Mouse (Mus musculus): ENCODE results near the gene Kcnq4. TPM values are rescaled to one million over a fixed set of nuclear protein-coding genes. Genes with fewer than 3 reads are reported as not detected.

The Kcnq4 gene
- 4.4 and 4.9 TPM in 2 replicates for polyA plus RNA-seq (2015; fragmentation: Nextera tagmentation; extraction: Ambion mirVana)

- peak within 1 kb of the TSS; percentile 64 for H3K4me3 ChIP-seq
- peaks cover 66% of the 10 kb centered on the region for H3K27me3 ChIP-seq
- WGBS, result 5% methylated on average over 42 of the region's 42 CpGs
Measured at GRCm38 (mm10) chr4:120747941-120748866, at the start of gene Kcnq4. Gene Kcnq4, minus strand, starts transcription at chr4:120748612.

GRCm38 (mm10) chr4:120796687-120797086 lies 48.3 kb upstream of the Kcnq4 start:
- H3K9ac ChIP-seq, result no peak overlapping the region
- no peak for ATAC-seq (ENCODE audit: borderline replicate concordance, extremely low read depth, low FRiP score, low TSS enrichment)
- H3K4me3 ChIP-seq, result no peak overlapping the region
- H3K4me2 ChIP-seq, result no peak overlapping the region
- H3K27me3 ChIP-seq, result no peaks in the 10 kb centered on the region
- no peaks in the 10 kb centered on the region for H3K36me3 ChIP-seq
- WGBS, result 81% methylated on average over 2 of the region's 2 CpGs
- no peak overlapping the region for H3K27ac ChIP-seq
- H3K4me1 ChIP-seq, result peaks cover 34% of the 10 kb centered on the region
- H3K9me3 ChIP-seq, result no peaks in the 10 kb centered on the region

More at GRCm38 (mm10) chr4:120747941-120748866, at the start of gene Kcnq4:
- H3K4me1 ChIP-seq, result peaks cover 24% of the 10 kb centered on the region
- H3K9me3 ChIP-seq, result no peaks in the 10 kb centered on the region
- no peak for ATAC-seq (ENCODE audit: borderline replicate concordance, extremely low read depth, low FRiP score, low TSS enrichment)
- H3K27ac ChIP-seq, result no peak within 1 kb of the TSS
- peak within 1 kb of the TSS; percentile 99 for H3K4me2 ChIP-seq
- peak within 1 kb of the TSS; percentile 10; the same call in 1 of the 2 replicates for H3K9ac ChIP-seq
- H3K36me3 ChIP-seq, result no peaks in the 10 kb centered on the region

- Histone ChIP-seq H3K9me3 (no peaks in the 10 kb centered on the region), H3K27ac (no peak overlapping the region), H3K4me2 (no peak overlapping the region), H3K4me1 (peaks cover 24% of the 10 kb centered on the region), H3K4me3 (no peak overlapping the region), H3K36me3 (no peaks in the 10 kb centered on the region), H3K9ac (no peak overlapping the region), H3K27me3 (no peaks in the 10 kb centered on the region)
- no peak for ATAC-seq (ENCODE audit: borderline replicate concordance, extremely low read depth, low FRiP score, low TSS enrichment)
- WGBS, result 82% methylated on average over 1 of the region's 1 CpGs
Measured at GRCm38 (mm10) chr4:120795646-120796045, 47.2 kb upstream of the Kcnq4 start.

DNA sequence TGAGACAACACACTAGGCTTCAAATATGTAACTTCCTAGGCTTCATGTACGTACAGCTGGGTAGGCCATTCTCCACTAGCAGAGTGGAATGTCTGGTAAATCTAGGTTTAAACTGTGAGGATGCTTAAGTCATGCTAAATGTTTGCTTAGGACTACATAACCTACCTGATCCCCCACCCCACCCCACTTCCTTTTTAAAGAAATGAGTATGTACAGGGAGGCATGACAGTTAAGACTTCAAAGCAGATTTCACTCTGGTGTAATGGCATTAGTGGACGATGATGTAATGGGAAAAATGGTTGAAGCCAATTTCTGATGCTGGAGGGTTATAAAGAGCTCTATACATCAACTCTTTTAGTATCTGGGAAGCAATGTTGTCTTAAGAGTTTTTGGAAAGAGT lies 44.5 kb upstream of the Kcnq4 start:
- WGBS, result 60% methylated on average over 2 of the region's 2 CpGs
- Histone ChIP-seq H3K27me3 (no peaks in the 10 kb centered on the region), H3K9ac (no peak overlapping the region), H3K4me2 (no peak overlapping the region), H3K9me3 (no peaks in the 10 kb centered on the region), H3K27ac (no peak overlapping the region), H3K4me1 (peaks cover 8% of the 10 kb centered on the region), H3K4me3 (no peak overlapping the region), H3K36me3 (peaks cover 16% of the 10 kb centered on the region)
- peak; percentile 27; the same call in 1 of the 2 replicates for ATAC-seq (ENCODE audit: borderline replicate concordance, extremely low read depth, low FRiP score, low TSS enrichment)

- H3K9me3 ChIP-seq, result no peaks in the 10 kb centered on the region
- no peak for ATAC-seq (ENCODE audit: borderline replicate concordance, extremely low read depth, low FRiP score, low TSS enrichment)
Measured at GRCm38 (mm10) chr4:120790027-120790426, 41.6 kb upstream of the Kcnq4 start.

DNA sequence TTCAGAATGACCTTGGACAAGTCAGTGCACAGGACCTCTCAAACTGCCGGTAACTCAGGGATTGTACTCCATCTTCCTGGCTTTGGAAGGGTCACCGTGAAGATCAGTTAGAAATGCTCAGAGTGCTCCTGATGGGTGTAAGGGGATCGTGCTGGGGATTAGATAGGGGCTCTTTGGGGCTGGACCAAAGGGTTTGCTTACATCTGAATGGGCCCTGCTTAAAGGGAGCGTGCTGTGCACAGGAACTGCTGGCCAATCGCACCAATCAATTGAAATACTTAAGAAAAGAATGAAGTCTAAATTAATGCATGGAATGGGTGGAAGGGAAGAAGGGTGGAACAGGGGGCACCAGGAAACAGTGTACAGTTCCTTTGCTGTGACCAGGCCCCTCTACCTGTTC lies 7.4 kb upstream of the Kcnq4 start:
- Histone ChIP-seq H3K9ac (no peak overlapping the region), H3K9me3 (no peaks in the 10 kb centered on the region), H3K36me3 (peaks cover 38% of the 10 kb centered on the region), H3K27ac (no peak overlapping the region), H3K27me3 (peaks cover 13% of the 10 kb centered on the region; the same call in 1 of the 2 replicates), H3K4me2 (no peak overlapping the region), H3K4me3 (no peak overlapping the region), H3K4me1 (no peaks in the 10 kb centered on the region)
- ATAC-seq (ENCODE audit: borderline replicate concordance, extremely low read depth, low FRiP score, low TSS enrichment), result no peak
- 69% methylated on average over 5 of the region's 5 CpGs for WGBS

More at GRCm38 (mm10) chr4:120790027-120790426, 41.6 kb upstream of the Kcnq4 start:
- Histone ChIP-seq H3K36me3 (peaks cover 39% of the 10 kb centered on the region), H3K4me3 (no peak overlapping the region), H3K27ac (no peak overlapping the region), H3K27me3 (no peaks in the 10 kb centered on the region), H3K4me2 (no peak overlapping the region), H3K9ac (no peak overlapping the region), H3K4me1 (peaks cover 4% of the 10 kb centered on the region)
- WGBS, result 87% methylated on average over 4 of the region's 4 CpGs

DNA sequence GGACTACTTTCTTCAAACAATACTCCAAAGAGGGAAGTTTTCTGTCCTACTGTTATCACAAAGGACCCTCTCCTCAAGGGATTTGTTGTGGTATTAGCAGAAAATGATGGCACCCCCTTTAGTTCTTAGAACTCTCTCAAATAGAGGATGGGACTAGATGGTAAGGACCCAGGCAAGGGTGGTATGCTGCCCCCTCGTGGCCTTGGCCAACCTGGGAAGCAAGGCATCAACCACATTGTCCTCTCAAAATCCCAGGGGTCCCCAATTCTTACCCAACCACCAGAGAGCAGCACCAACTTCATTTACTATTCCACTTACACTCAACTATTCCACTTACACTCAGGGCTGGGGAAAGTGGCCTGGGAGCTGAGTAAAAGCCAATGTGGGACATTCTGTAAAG lies 6.9 kb upstream of the Kcnq4 start:
- 0% methylated on average over 1 of the region's 1 CpGs for WGBS
- no peak for ATAC-seq (ENCODE audit: borderline replicate concordance, extremely low read depth, low FRiP score, low TSS enrichment)

DNA sequence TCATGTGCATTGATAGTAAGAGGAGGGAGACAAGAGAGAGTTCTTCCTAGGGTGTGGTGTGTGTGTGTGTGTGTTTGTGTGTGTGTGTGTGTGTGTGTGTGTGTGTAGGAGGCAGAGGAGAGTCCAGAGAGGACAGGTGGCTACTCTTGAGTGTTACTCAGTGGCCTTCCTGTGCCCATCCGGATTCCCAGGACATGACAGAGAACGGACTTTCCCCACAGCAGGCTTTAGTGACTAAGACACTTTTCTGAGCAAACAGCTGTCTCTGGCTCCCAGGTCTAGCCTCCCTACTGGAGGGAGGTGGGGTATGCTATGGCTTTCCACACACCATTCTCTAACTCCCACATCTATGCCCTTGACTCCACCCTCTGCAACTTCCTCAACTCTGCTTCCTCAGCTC lies 1.2 kb upstream of the Kcnq4 start:
- Histone ChIP-seq H3K36me3 (no peaks in the 10 kb centered on the region), H3K4me3 (no peak overlapping the region), H3K4me2 (no peak overlapping the region), H3K9ac (no peak overlapping the region), H3K9me3 (no peaks in the 10 kb centered on the region), H3K27ac (no peak overlapping the region), H3K27me3 (peaks cover 66% of the 10 kb centered on the region), H3K4me1 (peaks cover 20% of the 10 kb centered on the region)
- WGBS, result 24% methylated on average over 2 of the region's 2 CpGs
- ATAC-seq (ENCODE audit: borderline replicate concordance, extremely low read depth, low FRiP score, low TSS enrichment), result no peak

More for the DNA sequence above, 6.9 kb upstream of the Kcnq4 start:
- no peaks in the 10 kb centered on the region for H3K9me3 ChIP-seq
- no peak overlapping the region for H3K27ac ChIP-seq
- peaks cover 33% of the 10 kb centered on the region for H3K36me3 ChIP-seq
- H3K9ac ChIP-seq, result no peak overlapping the region
- peaks cover 17% of the 10 kb centered on the region for H3K27me3 ChIP-seq
- no peak overlapping the region for H3K4me3 ChIP-seq
- no peaks in the 10 kb centered on the region for H3K4me1 ChIP-seq
- H3K4me2 ChIP-seq, result no peak overlapping the region

DNA sequence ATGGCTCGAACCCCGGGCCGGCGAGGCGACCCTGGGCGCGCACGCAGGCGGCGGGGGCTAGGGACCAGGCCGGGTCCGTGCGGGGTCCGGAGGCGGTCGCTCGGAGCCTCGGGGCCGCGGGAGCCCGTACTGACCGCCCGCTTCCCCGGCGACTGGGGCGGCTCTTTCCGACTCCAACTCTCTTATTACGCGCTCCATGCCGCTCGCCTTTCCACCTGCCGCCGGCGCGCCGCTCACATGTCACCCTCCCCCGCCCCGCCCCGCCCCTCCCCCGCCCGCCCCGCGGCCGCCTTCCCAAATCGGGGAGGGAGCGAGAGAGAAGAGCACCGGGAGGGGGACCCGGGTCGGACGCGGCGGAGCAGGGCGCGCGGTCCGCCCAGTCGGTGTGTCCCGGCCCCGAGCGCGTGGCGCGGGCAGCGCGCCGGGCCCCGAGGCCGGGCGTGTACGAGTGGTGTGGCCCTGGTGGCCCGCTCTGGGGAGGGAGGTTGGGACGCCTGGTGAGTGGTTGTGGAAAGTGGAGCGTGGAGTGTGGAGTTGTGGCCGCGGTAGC lies 1.1 kb downstream of the Kcnq4 start:
- Histone ChIP-seq H3K36me3 (no peaks in the 10 kb centered on the region), H3K4me1 (peaks cover 24% of the 10 kb centered on the region), H3K27ac (no peak overlapping the region), H3K9me3 (no peaks in the 10 kb centered on the region), H3K27me3 (peaks cover 66% of the 10 kb centered on the region), H3K9ac (peak overlapping the region; percentile 48), H3K4me3 (peak overlapping the region; percentile 64), H3K4me2 (peak overlapping the region; percentile 99)
- peak; percentile 44; the same call in 1 of the 2 replicates for ATAC-seq (ENCODE audit: borderline replicate concordance, extremely low read depth, low FRiP score, low TSS enrichment)
- WGBS, result under 1% methylated on average over 51 of the region's 75 CpGs

DNA sequence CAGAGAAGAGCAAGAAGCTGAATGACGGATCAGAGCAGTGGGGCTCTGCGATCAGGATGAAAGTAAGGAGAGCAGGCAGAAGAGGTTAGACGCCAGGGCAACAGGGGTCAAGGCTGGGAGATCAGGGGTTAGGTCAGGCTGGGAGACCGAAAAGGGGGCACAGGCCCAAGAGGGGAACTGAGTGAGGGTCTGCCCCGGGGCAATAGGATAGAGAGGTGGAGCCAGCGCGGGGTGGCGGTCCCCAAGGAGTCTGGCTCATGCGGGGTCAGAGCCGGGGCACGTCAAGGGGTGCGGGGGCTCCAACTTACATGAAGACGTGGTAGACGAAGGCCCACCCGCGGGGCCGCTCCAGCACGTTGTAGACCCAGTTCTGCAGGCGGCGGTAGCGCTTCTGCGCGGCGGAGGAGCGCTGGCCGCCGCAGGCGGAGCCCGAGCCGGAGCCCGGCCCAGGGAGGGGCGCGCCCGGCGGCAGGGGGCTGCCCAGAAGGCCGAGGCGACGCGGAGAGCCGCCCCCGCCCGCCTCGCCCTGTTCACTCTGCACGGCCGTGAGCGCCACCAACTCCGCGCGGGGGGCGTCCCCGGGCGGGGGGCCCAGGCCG lies 1.8 kb downstream of the Kcnq4 start:
- Histone ChIP-seq H3K27ac (no peak overlapping the region; the same call in 1 of the 2 replicates), H3K4me1 (peaks cover 24% of the 10 kb centered on the region), H3K9me3 (no peaks in the 10 kb centered on the region), H3K4me2 (peak overlapping the region; percentile 99), H3K36me3 (no peaks in the 10 kb centered on the region), H3K27me3 (peaks cover 61% of the 10 kb centered on the region), H3K9ac (peak overlapping the region; percentile 48), H3K4me3 (peak overlapping the region; percentile 64)
- WGBS, result 5% methylated on average over 47 of the region's 53 CpGs
- peak; percentile 51 for ATAC-seq (ENCODE audit: borderline replicate concordance, extremely low read depth, low FRiP score, low TSS enrichment)

DNA sequence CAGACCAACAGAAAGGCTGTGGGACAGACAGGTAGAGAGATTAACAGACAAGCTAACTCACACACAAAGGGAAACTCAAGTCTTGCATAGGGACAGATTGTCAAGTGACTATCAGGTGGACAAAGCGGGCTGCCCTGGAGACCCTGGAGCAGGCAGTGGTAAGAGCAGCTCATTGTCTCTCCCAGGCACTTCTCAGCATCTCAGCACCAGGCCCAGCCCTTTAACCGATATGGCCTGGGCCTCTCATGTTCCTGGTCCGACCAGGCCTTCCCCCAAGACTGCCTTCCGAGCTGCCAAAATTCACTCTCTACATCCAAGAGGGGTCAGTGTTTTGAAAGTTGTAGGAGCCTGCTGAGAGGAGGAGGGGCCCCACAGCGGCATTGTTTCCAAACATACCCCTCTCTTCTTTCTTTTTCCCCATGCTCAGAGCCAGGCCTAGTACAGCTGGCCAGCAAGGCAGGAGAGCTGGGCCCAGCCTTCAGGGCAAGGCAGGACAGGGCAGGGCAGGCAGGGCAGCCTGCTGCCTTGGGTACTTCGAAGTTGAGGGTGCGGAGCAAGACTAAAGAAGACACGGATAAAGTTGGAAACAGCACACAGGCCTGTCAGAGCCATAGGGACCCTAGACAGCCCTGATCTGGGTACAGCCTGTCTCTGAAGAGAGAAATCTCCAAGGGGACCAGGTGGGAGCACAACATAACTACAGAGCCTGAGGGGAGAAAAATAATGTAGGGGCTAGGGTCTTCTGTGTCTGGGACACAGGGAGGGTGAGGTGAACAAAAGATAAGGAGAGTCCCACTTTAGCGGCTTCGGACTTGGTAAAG lies 2.5 kb downstream of the Kcnq4 start:
- ATAC-seq (ENCODE audit: borderline replicate concordance, extremely low read depth, low FRiP score, low TSS enrichment), result no peak
- H3K4me3 ChIP-seq, result peak overlapping the region; percentile 64
- 44% methylated on average over 10 of the region's 10 CpGs for WGBS

More for the DNA sequence above, 2.5 kb downstream of the Kcnq4 start:
- Histone ChIP-seq H3K27ac (no peak overlapping the region; the same call in 1 of the 2 replicates), H3K4me1 (peaks cover 24% of the 10 kb centered on the region), H3K9ac (no peak overlapping the region), H3K4me2 (peak overlapping the region; percentile 99), H3K27me3 (peaks cover 60% of the 10 kb centered on the region), H3K36me3 (no peaks in the 10 kb centered on the region), H3K9me3 (no peaks in the 10 kb centered on the region)
